ENCODE assay signal across 20 mouse cellular contexts in the genomic region with DNA sequence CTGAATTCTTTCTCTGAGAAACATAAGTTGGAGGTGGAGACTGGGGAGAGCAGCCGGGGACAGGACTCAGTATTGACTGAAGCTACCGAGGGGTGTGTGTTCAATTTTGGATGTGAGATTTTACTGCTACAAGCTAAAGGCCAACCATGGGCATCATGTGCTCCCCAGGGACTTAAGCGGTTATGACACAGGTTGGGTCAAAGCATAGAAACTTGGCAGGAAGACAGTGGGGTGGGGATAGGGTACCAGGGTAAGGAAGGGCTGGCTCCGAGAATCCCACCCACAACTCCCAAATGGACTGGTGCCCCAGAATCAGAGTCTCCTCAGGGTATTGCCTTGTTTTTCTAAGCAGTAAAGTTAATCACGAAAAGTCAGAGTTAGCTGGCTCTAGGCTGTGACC. TPM values are rescaled to one million over a fixed set of nuclear protein-coding genes. Genes with fewer than 3 reads are reported as not detected.
A peak's percentile ranks its signal among the peaks of the same experiment; 100 is the strongest.
DNase-seq lines count a peak whose midpoint lies in the region; ATAC-seq lines count a peak whose summit lies in the region.
"Had no signal": no experiment of that assay in that cellular context is flagged by ENCODE, and none has a peak within 500 bp of the region (broad histone marks: within the 10 kb centered on the region; RNA-seq: fewer than 3 reads in every experiment).

No protein-coding gene starts in this region.

- 0 out of 2 replicates have a peak, but pooled peaks have one; percentile 53 for ATAC-seq in heart, embryonic 12.5 days (ENCODE audit: insufficient number of reproducible peaks, low FRiP score)
- ATAC-seq in midbrain, embryonic 13.5 days, result no peak
- ATAC-seq: forebrain, embryonic 14.5 days; hindbrain, postnatal 0 days had no signal

- no peak overlapping the region for H3K4me3 ChIP-seq in heart, embryonic 10.5 days
- H3K4me3 ChIP-seq in heart, embryonic 12.5 days, result no peak overlapping the region
- no peak overlapping the region for H3K4me3 ChIP-seq in limb, embryonic 10.5 days
- no peak overlapping the region for H3K4me3 ChIP-seq in midbrain, embryonic 13.5 days (replicated peaks)
- H3K4me3 ChIP-seq: embryonic facial prominence, embryonic 15.5 days; erythroblast, embryonic 14.5 days; forebrain, embryonic 10.5 days; heart, embryonic 13.5 days; hindbrain, embryonic 13.5 days had no signal

- no peaks in the 10 kb centered on the region for H3K36me3 ChIP-seq in heart, embryonic 10.5 days
- H3K36me3 ChIP-seq in heart, embryonic 12.5 days, result no peaks in the 10 kb centered on the region
- no peaks in the 10 kb centered on the region for H3K36me3 ChIP-seq in limb, embryonic 10.5 days
- no peaks in the 10 kb centered on the region for H3K36me3 ChIP-seq in midbrain, embryonic 13.5 days
- H3K36me3 ChIP-seq: embryonic facial prominence, embryonic 15.5 days; forebrain, embryonic 10.5 days; heart, embryonic 13.5 days; hindbrain, embryonic 13.5 days had no signal

- no peak overlapping the region for H3K9ac ChIP-seq in heart, embryonic 12.5 days
- no peak overlapping the region for H3K9ac ChIP-seq in midbrain, embryonic 13.5 days (replicated peaks)
- H3K9ac ChIP-seq: embryonic facial prominence, embryonic 15.5 days; heart, embryonic 13.5 days; hindbrain, embryonic 13.5 days had no signal

- H3K9me3 ChIP-seq in heart, embryonic 10.5 days, result no peaks in the 10 kb centered on the region
- no peaks in the 10 kb centered on the region for H3K9me3 ChIP-seq in heart, embryonic 12.5 days (replicated peaks)
- H3K9me3 ChIP-seq in limb, embryonic 10.5 days (replicated peaks), result no peaks in the 10 kb centered on the region
- H3K9me3 ChIP-seq in midbrain, embryonic 13.5 days, result no peaks in the 10 kb centered on the region
- H3K9me3 ChIP-seq: embryonic facial prominence, embryonic 15.5 days; forebrain, embryonic 10.5 days; heart, embryonic 13.5 days; hindbrain, embryonic 13.5 days had no signal

- no peaks in the 10 kb centered on the region for H3K4me1 ChIP-seq in heart, embryonic 10.5 days
- peaks cover 8% of the 10 kb centered on the region for H3K4me1 ChIP-seq in heart, embryonic 12.5 days (replicated peaks)
- peaks cover 49% of the 10 kb centered on the region for H3K4me1 ChIP-seq in limb, embryonic 10.5 days
- H3K4me1 ChIP-seq in midbrain, embryonic 13.5 days (replicated peaks), result peaks cover 5% of the 10 kb centered on the region

- H3K27ac ChIP-seq in heart, embryonic 10.5 days, result no peak overlapping the region
- no peak overlapping the region for H3K27ac ChIP-seq in heart, embryonic 12.5 days (ENCODE audit: poor library complexity, severe bottlenecking)
- peak overlapping the region; percentile 22; the same call in 1 of the 2 replicates for H3K27ac ChIP-seq in limb, embryonic 10.5 days
- no peak overlapping the region for H3K27ac ChIP-seq in midbrain, embryonic 13.5 days
- H3K27ac ChIP-seq: embryonic facial prominence, embryonic 15.5 days; forebrain, embryonic 10.5 days; heart, embryonic 13.5 days; hindbrain, embryonic 13.5 days; hindbrain, postnatal 0 days had no signal

- WGBS in heart, embryonic 10.5 days, result 67% methylated on average over 5 of the region's 5 CpGs
- 63% methylated on average over 5 of the region's 5 CpGs for WGBS in heart, embryonic 12.5 days
- 80% methylated on average over 5 of the region's 5 CpGs for WGBS in limb, embryonic 10.5 days
- WGBS in midbrain, embryonic 13.5 days, result 90% methylated on average over 5 of the region's 5 CpGs

- H3K4me2 ChIP-seq in heart, embryonic 12.5 days, result no peak overlapping the region
- H3K4me2 ChIP-seq in midbrain, embryonic 13.5 days (replicated peaks), result no peak overlapping the region
- H3K4me2 ChIP-seq: embryonic facial prominence, embryonic 15.5 days; heart, embryonic 13.5 days; hindbrain, embryonic 13.5 days had no signal

- no peaks in the 10 kb centered on the region for H3K27me3 ChIP-seq in heart, embryonic 10.5 days (ENCODE audit: insufficient read depth, poor library complexity, severe bottlenecking)
- H3K27me3 ChIP-seq in heart, embryonic 12.5 days (replicated peaks), result no peaks in the 10 kb centered on the region
- H3K27me3 ChIP-seq in limb, embryonic 10.5 days (ENCODE audit: low read depth, poor library complexity, severe bottlenecking), result no peaks in the 10 kb centered on the region
- no peaks in the 10 kb centered on the region for H3K27me3 ChIP-seq in midbrain, embryonic 13.5 days
- H3K27me3 ChIP-seq: embryonic facial prominence, embryonic 15.5 days; heart, embryonic 13.5 days; hindbrain, embryonic 13.5 days had no signal

- peak; percentile 30 to 33 for DNase-seq in heart, adult 18-20 months
- no peak for DNase-seq in heart, embryonic 10.5 days (ENCODE audit: low spot score)
- DNase-seq in kidney, adult 9 months, result peak; percentile 13
- DNase-seq in kidney, postnatal 14 days, result no peak
- no peak for DNase-seq in limb, embryonic 10.5 days (ENCODE audit: low spot score)
- no peak for DNase-seq in cerebellum, adult 8-10 months
- DNase-seq: adrenal gland, postnatal 14 days; cerebellum, adult 2 months; cerebellum, postnatal 14 days; embryo, embryonic 11 days; kidney, adult 11 months had no signal

RNA-seq across cellular contexts. Expression of a gene that starts 13.4 kb away (rescaled TPM):
- 10 to 100 TPM; 20.5 to 21.6 TPM for total RNA-seq in heart, adult 18-20 months (2021)
- 33.2 and 37.2 TPM in 2 replicates for polyA plus RNA-seq in heart, embryonic 10.5 days (2016; fragmentation: Nextera tagmentation; extraction: Ambion mirVana)
- polyA plus RNA-seq in heart, embryonic 12.5 days (2016; fragmentation: Nextera tagmentation; extraction: Ambion mirVana), result 41.6 and 41.9 TPM in 2 replicates
- polyA plus RNA-seq in limb, embryonic 10.5 days (2016; fragmentation: Nextera tagmentation; extraction: Ambion mirVana), result 50.3 and 58.5 TPM in 2 replicates
- 52.3 and 53.9 TPM in 2 replicates for polyA plus RNA-seq in midbrain, embryonic 13.5 days (2015; fragmentation: Nextera tagmentation; extraction: Ambion mirVana)

Comparison
In these comparisons a context has a peak if more than half of its experiments do, and no peak if none do; other contexts are left out.
1. DNase-seq: peak in heart, adult 18-20 months (2 of 2) and kidney, adult 9 months (single experiment); none in heart, embryonic 10.5 days (single experiment), kidney, postnatal 14 days (single experiment), limb, embryonic 10.5 days (single experiment) and cerebellum, adult 8-10 months (single experiment).